Mouse (Mus musculus) erythroblast, embryonic 14.5 days (primary cell): Measurements from ENCODE around the gene Gm8994. TPM values are rescaled to one million over a fixed set of nuclear protein-coding genes. Genes with fewer than 3 reads are reported as not detected.
"Not testable (repeated sequence)": the region's sequence is repeated elsewhere in the genome, so short reads cannot be mapped to it uniquely, and the experiment has no call there.

Experiments used
- H3K27me3 ChIP-seq: 2 replicates; pipeline ENCODE4 v1.6.1; 2012; ENCODE audit warnings: inconsistent platforms; ENCODE audit not compliant: control insufficient read depth
- H3K36me3 ChIP-seq: 2 replicates; pipeline ENCODE4 v1.6.1; 2012; ENCODE audit warnings: mild to moderate bottlenecking, inconsistent platforms; ENCODE audit not compliant: control insufficient read depth
- H3K4me1 ChIP-seq: 2 replicates; pipeline ENCODE4 v1.6.1; 2012; ENCODE audit warnings: inconsistent platforms; ENCODE audit not compliant: control insufficient read depth
- H3K4me3 ChIP-seq: replicated peaks from 2 replicates; pipeline ENCODE3; 2012; ENCODE audit warnings: moderate library complexity, mild to moderate bottlenecking, inconsistent platforms
- H3K9me3 ChIP-seq: 2 replicates; pipeline ENCODE4 v1.6.1; 2012; ENCODE audit warnings: low read length, inconsistent platforms, mixed read lengths; ENCODE audit not compliant: control insufficient read depth
- GATA1 ChIP-seq: IDR thresholded peaks from 2 replicates; pipeline ENCODE4 v1.6.1; 2012; ENCODE audit warnings: low read length, inconsistent platforms, mixed read lengths
- TAL1 ChIP-seq: IDR thresholded peaks from 3 replicates; pipeline ENCODE4 v1.6.1; 2012; ENCODE audit warnings: low read length, inconsistent platforms, mixed read lengths
- polyA plus RNA-seq: library from polyadenylated mRNA; stranded (reverse); fragments of >175 nt; gene quantifications from 2 replicates; pipeline ENCODE4 v1.2.3, GENCODE M21; 2012

Gm8994 gene
- polyA plus RNA-seq, 1 experiment = not detected

DNA sequence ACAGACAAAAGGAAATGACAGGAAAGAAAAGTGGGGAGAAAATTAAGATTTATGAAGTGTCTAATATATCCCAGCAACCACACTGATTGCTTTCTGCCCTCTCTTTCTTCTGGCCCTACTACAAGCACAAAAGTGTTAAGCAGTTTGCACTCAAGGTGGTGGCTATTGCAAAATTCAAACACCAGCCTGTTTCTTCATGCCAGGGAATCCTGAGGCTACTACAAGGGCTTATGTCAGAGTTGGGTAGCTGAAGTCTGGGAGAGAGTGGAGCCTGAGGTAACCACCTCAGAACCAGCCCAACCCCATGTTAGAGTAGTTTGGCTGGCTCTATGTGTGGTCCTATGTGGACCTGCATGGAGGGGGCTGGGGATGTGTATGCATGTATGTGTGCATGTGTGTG is 23.8 kb upstream of the Gm8994 start:
- TF ChIP-seq TAL1 = no peak
- no peak for TF ChIP-seq GATA1
- no peaks in the 10 kb centered on the region for H3K27me3 ChIP-seq
- no peaks in the 10 kb centered on the region for H3K4me1 ChIP-seq
- H3K36me3 ChIP-seq = no peaks in the 10 kb centered on the region
- H3K9me3 ChIP-seq = peaks cover 16% of the 10 kb centered on the region
- no peak overlapping the region for H3K4me3 ChIP-seq

DNA sequence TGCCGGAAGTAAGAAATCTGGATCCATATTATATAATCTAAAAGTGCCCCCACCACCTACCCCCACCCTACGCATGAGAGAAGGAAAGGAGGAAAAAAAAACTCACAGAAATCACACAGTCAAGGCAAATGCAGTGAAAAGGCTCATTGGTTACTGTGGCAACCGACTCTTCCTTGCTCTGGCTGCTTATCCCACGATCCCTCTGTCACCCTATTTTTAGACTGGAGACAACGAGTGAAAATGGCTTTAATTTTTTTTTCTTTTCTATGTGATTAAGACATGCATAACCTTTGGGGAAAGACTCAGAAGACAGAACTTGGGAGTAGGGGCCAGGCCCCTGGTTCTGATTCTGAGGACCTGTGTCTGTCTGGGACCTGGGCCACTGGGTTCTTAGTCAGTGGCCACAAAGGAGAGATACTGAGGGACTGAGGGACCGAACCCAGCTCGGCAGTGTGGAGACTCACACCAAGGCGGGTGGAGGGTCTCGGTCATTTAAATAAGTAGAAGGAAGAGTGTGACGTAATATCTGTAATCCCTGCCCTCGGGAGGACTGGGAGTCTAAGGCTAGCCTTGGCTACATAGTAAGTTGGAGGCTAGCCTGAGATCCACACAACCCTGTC is 22.9 kb upstream of the Gm8994 start:
- Histone ChIP-seq H3K4me3 (no peak overlapping the region), H3K4me1 (no peaks in the 10 kb centered on the region), H3K36me3 (no peaks in the 10 kb centered on the region), H3K9me3 (peaks cover 13% of the 10 kb centered on the region; the same call in 1 of the 2 replicates), H3K27me3 (no peaks in the 10 kb centered on the region)
- no peak for TF ChIP-seq TAL1

DNA sequence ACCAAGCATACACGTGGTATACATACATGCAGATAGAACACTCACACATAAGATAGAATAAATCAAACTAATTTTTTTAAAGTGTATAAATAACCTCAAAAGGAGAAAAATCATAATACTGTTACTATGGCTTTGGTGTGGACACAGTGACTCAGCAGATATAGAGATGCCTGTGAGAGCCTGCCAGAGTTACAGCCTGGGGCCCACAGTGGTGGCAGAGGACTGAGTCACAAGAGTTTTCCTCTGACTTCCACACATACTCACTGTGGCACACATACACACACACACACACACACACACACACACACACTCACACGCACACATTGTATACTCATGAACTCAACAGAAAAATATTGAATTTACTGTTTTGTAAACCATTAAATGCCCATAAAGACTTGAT is 17.9 kb upstream of the Gm8994 start:
- H3K36me3 ChIP-seq = no peaks in the 10 kb centered on the region
- TF ChIP-seq TAL1 (no peak), GATA1 (no peak)
- H3K4me1 ChIP-seq = no peaks in the 10 kb centered on the region
- peaks cover 3% of the 10 kb centered on the region; the same call in 1 of the 2 replicates for H3K9me3 ChIP-seq
- no peak overlapping the region for H3K4me3 ChIP-seq
- no peaks in the 10 kb centered on the region for H3K27me3 ChIP-seq

DNA sequence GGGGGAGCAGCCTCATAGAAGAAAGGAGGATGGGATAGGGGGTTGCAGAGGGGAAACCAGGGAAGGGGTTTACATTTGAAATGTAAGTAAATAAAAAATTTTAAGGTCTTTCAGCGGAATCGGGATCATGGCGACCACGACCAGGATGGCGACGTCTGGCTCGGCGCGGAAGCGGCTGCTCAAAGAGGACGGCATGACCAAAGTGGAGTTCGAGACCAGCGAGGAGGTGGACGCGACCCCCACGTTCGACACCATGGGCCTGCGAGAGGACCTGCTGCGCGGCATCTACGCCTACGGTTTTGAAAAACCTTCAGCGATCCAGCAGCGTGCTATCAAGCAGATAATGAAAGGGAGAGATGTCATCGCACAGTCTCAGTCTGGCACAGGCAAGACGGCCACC is 1.1 kb downstream of the Gm8994 start:
- H3K4me1 ChIP-seq, H3K27me3 ChIP-seq, H3K9me3 ChIP-seq, H3K4me3 ChIP-seq, H3K36me3 ChIP-seq: not testable (repeated sequence)

DNA sequence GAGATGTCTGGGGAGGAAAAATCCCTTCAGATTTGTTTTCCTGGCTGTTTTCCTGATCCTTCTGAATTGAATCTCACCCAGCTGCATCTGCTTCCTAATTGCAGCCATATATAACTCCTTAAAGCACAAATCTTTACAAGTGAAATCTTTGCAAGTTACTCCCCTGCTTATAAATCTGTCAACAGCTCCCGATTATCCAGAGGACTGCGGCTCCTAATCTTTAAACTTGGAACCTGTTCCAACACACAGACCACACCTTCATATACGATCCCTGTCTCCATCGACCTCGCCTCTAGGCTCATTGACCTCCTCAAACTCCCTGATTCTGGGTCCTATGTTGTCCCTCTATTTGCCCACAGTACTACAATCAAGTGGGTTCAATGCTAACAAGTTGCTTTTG is 13.3 kb downstream of the Gm8994 start:
- Histone ChIP-seq H3K36me3 (no peaks in the 10 kb centered on the region), H3K27me3 (no peaks in the 10 kb centered on the region), H3K4me1 (no peaks in the 10 kb centered on the region), H3K9me3 (no peaks in the 10 kb centered on the region), H3K4me3 (no peak overlapping the region)
- TF ChIP-seq GATA1 = no peak
- no peak for TF ChIP-seq TAL1

DNA sequence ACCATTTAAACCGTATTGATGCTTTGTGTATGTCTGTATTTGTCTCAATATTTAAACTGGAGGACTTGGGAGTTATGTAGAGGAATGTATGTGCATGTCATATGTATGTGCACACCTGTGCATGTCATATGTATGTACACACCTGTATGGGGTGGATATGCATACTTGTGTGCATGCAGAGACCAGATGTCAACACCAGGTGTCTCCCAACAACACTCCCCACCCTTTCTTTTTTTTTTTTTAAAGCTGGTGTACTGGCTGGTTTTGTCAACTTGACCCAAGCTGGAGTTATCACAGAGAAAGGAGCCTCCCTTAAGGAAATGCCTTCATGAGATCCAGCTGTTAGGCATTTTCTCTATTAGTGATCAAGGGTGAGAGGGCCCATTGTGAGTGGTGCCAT is 13.8 kb downstream of the Gm8994 start:
- Histone ChIP-seq H3K4me3 (no peak overlapping the region), H3K27me3 (no peaks in the 10 kb centered on the region), H3K4me1 (no peaks in the 10 kb centered on the region), H3K9me3 (no peaks in the 10 kb centered on the region), H3K36me3 (no peaks in the 10 kb centered on the region)
- TF ChIP-seq GATA1 (no peak), TAL1 (no peak; the same call in 2 of the 3 replicates)

DNA sequence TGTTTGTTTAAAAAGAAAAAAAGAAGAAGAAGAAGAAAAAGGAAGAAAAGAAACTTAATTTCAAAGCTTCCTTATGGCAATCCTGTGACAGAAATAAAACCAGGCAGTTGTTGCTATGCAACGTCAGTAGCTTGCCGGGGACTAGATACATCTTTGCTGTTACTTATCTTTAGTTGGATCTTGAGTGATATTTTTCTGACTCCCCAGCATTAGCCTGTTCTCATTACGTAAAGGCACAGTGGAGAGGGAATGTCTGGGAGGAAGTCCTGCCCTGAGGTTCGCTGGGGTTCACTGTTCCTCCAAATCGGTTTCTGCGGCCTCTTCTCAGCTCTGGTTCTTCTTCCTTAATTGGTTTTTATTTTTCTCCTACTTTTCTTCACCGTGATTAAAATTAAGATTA is 16.5 kb downstream of the Gm8994 start:
- no peak overlapping the region for H3K4me3 ChIP-seq
- TF ChIP-seq GATA1 = no peak
- no peak for TF ChIP-seq TAL1
- no peaks in the 10 kb centered on the region for H3K27me3 ChIP-seq
- no peaks in the 10 kb centered on the region for H3K9me3 ChIP-seq
- no peaks in the 10 kb centered on the region for H3K36me3 ChIP-seq
- no peaks in the 10 kb centered on the region for H3K4me1 ChIP-seq

DNA sequence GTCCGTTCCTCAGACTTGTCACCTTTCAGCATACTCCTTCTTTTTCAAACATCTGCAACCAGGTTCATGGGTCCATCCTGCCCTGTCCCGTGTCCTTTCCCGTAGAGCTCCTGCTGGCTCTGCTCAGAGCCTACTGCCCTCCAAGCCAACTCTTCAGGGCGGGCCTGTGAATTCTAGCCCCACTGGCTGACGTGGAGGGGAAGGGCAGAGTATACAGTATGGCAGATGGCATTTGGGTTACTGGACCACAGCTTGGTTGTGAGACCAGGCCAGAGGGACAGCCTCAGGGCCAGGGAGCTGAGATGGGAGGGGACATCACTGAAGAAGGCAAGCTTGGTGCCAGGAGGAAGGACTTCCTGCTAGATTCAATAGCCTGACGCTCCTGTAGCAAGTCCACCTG is 17.7 kb downstream of the Gm8994 start:
- Histone ChIP-seq H3K4me1 (no peaks in the 10 kb centered on the region), H3K27me3 (no peaks in the 10 kb centered on the region), H3K4me3 (no peak overlapping the region), H3K9me3 (no peaks in the 10 kb centered on the region), H3K36me3 (no peaks in the 10 kb centered on the region)
- TF ChIP-seq TAL1 (no peak), GATA1 (no peak)

DNA sequence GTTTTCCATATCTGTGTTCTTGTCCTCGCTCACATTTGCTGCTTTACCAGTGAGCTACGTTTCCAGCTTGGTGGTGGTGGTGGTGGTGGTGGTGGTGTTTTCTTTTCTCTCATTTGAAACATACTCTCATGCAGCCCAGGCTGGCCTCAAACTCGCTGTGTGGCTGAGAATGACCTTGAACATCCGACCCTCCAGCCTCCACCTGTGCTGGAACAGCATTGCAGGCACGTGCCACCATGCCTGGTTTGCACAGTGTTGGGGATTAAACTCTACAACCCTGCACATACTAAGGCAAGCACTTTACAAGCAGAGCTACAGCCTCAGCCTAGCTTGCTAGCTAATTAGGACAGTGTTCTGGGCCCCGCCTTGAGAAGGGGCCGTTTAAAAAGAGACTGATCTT is 18.3 kb downstream of the Gm8994 start:
- no peak for TF ChIP-seq GATA1
- no peak for TF ChIP-seq TAL1
- H3K4me1 ChIP-seq = no peaks in the 10 kb centered on the region
- no peaks in the 10 kb centered on the region for H3K27me3 ChIP-seq

DNA sequence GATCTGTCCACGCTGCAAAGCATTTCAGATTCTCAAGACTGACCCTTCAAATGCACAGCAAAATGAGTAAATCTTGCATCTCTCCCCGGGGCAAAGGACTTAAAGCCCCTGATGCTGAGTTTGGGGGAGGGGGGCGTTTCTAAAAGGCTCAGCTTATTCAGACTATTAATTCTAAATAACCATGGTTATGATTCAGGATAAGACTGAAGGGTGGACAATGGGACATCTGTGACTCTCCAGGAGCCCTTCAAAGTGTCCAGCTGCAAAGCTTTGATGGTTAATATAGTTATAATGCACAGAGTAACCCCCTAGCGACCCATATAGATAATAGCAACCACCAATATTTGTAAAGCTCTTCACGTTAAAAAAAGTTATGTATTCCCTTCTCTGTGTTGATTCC is 19.7 kb downstream of the Gm8994 start:
- no peak overlapping the region for H3K4me3 ChIP-seq
- H3K27me3 ChIP-seq = no peaks in the 10 kb centered on the region
- H3K4me1 ChIP-seq = no peaks in the 10 kb centered on the region
- no peaks in the 10 kb centered on the region for H3K36me3 ChIP-seq
- no peaks in the 10 kb centered on the region for H3K9me3 ChIP-seq
- no peak for TF ChIP-seq TAL1
- TF ChIP-seq GATA1 = no peak

More for the DNA sequence above, 18.3 kb downstream of the Gm8994 start:
- Histone ChIP-seq H3K36me3 (no peaks in the 10 kb centered on the region), H3K4me3 (no peak overlapping the region), H3K9me3 (no peaks in the 10 kb centered on the region)
